Mouse (Mus musculus) thymus, adult 2 months (tissue): Measurements from ENCODE around the gene Sox6.

Source experiments
- CTCF ChIP-seq: fragments of 200-500 bp; IDR thresholded peaks from 2 replicates; pipeline ENCODE4 v1.5.1; 2012; ENCODE audit warnings: mild to moderate bottlenecking, control low read depth, low read length, moderate library complexity, borderline replicate concordance; ENCODE audit not compliant: control insufficient read depth, poor library complexity, insufficient read depth; ENCODE audit errors: extremely low read depth
- POLR2A ChIP-seq: fragments of 200-500 bp; IDR thresholded peaks from 2 replicates; pipeline ENCODE4 v1.6.1; 2012; ENCODE audit warnings: mild to moderate bottlenecking, low read length, control low read depth, moderate library complexity; ENCODE audit not compliant: control insufficient read depth, poor library complexity, insufficient read depth; ENCODE audit errors: extremely low read depth

DNA sequence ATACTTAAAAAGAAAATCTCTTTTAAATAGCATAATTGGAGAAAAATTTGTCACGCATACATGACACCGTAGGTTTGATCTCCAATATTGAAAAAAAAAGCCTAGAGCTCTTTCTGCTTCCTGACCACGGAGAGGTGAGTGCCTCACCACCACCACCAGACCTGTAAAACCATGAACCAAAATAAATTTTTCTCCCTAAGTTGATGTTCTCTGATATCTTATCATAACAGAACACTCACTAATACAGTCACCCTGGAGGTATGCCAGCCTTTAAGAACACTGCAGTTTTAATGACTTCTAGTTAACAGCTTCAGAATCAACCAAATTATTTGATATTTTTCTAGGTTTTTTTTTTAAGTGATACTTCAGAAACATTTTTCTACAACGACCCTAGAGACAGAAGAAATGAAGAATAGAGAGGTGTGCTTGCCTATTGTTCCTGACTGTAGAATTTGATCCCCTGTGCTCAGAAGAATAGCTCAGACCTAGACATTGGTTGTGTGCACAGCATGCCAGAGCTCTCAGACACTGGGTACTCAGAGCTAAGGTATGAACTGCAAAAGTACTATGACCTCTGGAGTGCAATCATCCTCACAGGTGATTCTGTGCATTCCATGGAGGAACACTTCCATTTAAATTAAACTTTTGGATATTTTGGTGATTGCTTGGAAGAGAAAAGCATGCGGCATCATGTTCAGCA is 58.6 kb downstream of the Sox6 start:
- TF ChIP-seq CTCF (no peak), POLR2A (no peak)
